Mouse (Mus musculus) cerebellum, postnatal 4 days (tissue): ENCODE results near the gene Coro1a.
"Not testable (repeated sequence)": the region's sequence is repeated elsewhere in the genome, so short reads cannot be mapped to it uniquely, and the experiment has no call there.

ENCODE experiments used
- DNase-seq, 2 experiments: peaks; one replicate each; pipeline ENCODE4 v3.0.0; 2022; ENCODE audit warnings: low spot score in 2 of 2, mixed read lengths in 1 of 2

Gene Coro1a

DNA sequence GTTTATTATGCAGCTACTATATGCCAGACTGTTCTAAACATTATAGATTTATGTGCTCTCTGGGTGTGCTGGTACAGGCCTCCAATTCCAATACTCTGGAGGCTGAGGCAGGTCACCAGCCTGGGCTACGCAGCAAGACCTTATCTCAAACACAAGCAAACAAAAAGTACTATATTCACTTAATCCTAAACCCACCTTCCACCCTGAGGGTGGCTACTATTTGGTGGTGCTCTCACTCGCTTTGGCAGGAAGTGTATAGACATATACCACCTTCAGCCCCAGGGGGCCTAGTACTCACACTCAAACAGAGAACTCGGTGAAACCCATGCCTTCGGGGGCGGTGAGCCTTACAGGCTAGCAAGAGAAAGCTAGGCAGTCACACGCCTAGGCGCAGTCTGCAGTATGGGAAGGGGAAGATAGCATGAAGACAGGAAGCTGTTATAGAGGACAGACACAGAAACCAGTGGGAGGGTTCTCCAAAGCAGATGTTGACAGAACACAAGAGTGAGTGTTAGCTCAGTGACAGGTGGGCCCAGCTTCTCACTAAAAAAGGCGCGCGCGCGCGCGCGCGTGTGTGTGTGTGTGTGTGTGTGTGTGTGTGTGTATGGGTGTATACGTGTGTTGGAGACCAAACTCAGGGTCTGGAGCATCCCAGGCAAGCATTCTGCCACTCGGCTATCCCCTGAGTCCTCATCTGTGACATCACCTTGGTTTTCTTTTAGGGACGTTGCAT lies at the start of gene Coro1a:
Coro1a (minus strand) TSS at position 346 of the 733 bp plus-strand sequence.
- DNase-seq: no peak

DNA sequence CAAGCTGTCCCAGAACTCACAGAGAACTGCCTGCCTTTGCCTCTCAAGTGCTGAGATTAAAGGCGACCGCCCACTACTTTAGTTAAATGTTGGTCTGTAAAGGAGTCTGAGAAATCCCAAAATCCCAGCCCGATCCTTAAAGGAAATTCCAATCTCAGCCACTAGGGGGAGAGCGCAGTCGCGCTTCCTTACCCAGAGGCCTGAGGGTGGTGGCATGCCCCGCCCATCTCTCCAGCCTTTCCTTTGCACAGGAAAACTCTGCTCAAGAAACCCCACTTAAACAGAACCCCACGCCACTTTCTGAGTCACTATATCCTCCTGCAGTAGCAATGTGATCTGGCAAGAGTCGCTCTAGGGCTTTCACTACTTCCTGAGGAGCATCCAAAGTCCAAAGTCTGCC lies 47.3 kb upstream of the Coro1a start:
- peak; percentile 44 to 78 for DNase-seq

DNA sequence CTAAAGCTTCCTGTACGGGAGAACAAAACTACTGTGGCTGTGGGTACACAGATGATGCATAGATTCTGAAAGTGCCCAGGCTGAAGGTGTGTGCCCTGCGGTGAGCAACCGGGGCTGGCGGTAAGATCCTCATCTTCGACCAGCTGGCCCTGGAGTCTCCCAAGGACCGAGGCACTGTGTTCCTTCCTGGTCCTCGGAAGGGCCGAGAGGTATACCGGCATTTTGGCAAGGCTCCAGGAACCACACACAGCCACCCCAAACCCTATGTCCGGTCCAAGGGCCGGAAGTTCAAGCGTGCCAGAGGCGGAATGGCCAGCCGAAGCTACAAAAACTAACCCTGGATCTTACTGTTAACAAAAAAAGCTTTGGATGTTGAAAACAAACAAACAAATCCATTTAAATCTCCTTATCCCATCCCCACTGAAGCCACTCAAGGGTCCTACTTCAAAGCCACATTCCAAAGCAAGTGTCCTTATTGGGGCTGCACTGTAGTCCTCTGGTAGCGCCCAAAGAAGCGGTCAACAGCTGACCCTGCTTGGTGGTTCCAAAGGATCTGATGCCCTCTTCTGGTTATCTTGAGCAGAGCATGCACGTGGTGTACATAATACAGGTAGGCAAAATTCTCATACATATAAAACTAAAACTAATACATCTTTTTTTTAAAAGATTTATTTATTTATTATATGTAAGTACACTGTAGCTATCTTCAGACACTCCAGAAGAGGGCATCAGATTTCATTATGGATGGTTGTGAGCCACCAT lies 42.2 kb upstream of the Coro1a start:
- DNase-seq: no peak

DNA sequence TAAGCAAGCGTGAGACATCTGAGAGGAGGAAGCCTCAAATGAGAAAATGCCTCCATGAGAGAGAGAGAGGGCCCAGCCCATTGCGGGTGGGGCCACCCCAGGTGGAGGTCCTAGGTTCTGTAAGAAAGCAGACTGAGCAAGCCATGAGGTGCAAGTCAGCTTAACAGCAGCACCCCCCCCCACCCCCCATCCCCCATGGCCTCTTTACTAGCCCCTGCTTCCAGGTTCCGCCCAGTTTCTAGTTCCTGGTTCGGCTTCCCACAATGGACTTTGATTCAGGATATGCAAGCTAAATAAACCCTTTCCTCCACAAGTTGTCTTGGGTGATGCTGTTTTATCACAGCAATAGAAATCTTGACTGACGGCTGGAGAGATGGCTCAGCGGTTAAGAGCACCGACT lies 41.2 kb upstream of the Coro1a start:
- DNase-seq: no peak

DNA sequence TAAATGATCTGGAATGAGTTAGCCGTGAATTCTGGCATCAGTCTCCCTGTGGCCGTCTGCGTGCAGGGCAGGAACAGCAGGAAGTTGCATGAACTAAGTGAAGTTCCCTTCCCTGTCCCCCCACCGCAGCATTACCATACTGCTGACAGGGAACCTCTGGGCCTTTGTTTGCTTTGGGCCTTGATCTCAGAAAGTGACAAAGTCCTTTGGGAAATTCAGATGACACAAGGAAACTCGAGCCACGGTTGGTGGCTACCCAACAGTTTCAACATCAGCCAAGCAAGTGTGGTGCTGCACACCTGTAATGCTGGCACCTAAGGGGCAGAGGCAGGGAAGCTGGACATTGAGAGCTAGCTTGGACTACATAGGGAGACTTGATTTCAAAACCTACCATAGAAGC lies 39.2 kb upstream of the Coro1a start:
- DNase-seq: no peak

DNA sequence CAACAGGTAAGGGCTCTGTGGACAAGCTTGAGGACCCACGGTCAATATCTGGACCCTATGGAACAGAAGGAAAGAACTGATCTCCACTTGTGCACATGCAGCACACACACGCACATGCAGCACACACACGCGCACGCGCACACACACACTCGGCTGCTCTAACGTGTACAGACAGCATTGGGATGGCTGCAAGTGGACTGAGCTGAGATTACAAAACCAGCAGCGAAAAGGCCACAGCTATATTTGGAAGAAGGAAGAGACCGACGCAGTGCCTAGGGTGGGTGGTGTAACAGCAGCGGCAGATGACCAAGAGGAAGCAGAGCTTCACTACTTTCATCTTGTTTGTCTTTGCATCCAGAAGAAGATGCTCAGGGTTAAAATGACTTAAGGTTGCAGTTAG lies 38.5 kb upstream of the Coro1a start:
- no peak for DNase-seq

DNA sequence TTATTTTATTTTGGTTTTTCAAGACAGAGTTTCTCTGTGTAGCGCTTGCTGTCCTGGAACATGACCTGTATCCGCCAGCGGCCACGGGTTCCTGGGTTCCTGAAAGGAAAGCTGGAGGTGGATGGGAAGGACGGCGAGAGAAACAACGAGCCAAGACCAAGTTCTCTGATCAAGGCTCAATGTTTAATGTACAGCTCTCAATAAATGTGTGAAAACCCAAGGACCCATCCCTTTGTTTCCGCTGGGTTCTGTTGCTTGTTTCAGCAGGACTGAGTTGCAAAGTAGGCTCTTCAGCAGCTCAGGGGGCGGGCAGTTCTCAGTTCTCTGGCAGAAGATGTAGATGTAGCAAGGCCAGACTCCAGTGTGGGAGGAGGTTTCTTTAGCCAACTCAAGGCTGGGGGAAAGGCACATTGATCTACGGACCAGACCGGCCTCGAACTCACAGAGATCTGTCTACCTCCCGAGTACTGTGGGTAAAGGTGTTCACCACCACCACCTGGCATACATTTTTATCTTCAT lies 34.4 kb upstream of the Coro1a start:
- no peak for DNase-seq

DNA sequence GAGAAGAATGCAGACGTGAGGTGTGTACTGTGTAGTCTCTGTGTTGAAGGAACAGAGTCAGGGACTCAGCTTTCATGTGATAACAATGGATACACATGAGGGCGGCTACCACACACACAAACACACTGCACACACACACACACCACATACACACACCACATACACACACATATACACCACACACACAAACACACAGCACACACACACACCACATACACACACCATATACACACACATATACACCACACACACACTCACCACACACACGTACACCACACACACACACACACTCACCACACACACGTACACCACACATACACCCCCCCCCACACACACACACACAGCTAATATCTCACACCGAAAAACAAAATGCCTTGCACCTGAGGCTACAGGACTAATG lies 33.9 kb upstream of the Coro1a start:
- DNase-seq: no peak

DNA sequence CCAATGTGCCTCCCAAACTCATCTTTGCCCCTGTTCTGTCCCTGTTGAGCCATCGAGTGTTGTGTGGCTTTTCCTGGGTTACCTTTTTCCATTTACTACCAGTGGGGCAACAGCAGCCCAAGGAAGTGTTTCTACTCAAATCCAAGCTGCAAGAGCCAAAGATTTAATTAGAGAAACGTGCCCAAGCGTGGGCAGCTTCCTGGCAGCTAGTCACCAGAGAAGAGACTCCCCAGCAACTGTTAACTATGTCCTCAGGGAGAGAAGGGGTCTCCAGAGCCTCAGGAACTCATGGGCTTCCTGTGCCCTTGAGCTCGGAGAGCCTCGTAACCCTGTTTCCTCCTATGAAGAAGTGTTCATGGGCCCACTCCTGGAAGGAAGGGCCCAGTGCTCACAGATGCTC lies 33.4 kb upstream of the Coro1a start:
- no peak for DNase-seq

DNA sequence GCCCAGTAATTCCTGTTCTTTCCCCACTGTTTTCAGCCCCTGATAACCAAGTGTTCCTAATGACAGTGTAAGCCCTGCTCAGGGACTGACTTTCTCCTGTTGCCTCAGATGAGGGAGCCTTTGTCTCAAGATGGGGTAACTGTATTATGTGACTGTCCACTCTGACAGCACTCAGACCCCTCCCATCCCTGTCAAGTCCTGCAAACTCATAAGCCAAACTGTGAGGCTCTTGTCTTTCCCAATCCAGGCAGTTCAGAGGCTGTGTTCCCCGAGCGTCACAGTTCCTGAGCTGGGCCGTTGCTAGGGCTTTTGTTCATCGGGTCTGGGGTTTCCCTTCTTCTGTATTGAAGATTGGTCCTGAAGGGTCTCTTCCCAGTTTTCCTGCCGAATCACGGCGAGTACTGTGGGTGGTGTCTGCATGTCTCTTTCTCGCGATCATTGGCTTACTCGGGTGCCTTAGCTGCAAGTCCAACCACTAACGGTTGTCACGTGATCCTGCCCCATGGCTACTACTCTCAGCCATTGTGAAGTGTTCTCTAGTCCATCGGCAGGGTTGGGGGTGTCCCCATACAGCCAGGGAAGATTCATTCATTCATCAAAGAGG lies 32.6 kb upstream of the Coro1a start:
- no peak for DNase-seq

DNA sequence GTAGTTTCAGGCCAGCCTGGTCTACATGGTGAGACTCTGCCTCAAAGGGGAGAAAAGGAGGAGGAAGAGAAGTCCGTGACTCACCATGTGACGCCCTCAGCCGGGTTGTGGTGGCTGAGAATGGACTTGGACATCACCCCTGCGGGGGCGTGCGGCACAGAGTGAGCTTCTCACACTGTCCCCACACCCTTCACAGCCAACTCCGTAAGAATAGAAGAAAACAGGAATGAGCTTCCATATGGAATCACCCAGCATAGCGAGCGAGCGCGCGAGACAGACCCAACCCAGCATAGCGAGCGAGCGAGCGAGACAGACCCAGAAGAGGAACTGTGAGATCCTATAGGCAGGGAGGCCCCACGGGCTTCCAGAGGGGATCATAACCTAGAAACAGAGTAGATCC lies 32.0 kb upstream of the Coro1a start:
- DNase-seq: no peak

DNA sequence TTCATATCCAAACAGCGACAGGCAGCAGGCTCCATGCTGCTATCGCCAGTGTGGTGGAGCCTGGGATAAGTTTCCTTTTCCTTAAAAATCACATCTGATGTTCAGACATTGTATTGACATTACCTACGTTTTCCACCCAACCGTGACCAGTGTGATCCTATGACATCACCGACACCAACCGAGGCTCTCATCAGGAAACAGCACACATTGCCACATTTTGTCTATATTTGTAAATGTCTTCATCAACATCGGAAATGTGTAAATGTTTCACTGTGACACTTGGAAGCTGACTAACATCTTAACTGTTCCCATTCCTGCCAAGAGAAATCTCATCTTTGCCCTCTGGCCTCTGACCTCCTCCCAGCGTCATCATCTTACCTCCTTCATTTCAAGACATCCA lies 28.5 kb upstream of the Coro1a start:
- DNase-seq: no peak

DNA sequence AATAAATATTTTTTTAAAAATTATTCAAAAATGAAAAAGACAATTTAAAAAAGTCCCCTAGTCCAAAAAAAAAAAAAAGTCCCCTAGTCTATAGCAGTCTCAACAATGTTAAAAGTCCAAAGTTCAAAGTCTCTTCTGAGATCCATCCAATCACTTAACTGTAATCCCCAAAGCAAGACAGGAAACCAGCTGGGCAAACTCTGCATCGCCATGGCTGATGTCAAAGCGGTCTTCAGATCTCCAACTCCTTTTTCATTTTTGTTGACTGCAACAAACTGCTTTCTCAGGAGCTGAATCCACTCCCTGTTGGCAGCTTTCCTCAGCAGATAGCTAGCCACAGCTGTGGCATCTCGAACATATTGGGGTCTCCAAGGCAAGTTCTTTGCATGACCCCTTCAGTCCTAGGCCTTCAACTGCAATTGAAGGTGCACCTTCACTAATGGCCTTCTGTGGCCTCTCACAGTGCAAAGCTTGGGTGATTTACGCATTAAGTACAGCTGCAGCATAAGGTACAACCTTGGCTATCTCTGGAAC lies 22.7 kb upstream of the Coro1a start:
- DNase-seq: not testable (repeated sequence)

DNA sequence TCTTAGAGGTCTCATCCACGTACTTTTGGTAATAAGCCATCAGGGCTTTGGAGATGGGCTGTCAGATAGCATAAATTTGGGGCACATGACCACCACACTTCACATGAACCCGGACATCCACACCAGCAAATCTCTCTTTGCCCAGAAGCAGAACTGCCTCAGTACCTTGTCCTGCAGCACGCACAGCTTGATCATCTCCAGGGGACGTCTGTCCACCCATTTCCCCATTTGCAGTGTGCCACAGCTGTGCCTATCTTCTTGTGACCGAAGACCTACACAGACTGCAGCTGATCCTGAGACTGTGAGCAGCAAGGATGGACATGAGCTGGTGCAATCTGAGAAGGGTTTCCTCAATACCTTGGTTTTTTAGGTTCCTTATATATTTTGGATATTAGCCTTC lies 18.1 kb upstream of the Coro1a start:
- DNase-seq: no peak

DNA sequence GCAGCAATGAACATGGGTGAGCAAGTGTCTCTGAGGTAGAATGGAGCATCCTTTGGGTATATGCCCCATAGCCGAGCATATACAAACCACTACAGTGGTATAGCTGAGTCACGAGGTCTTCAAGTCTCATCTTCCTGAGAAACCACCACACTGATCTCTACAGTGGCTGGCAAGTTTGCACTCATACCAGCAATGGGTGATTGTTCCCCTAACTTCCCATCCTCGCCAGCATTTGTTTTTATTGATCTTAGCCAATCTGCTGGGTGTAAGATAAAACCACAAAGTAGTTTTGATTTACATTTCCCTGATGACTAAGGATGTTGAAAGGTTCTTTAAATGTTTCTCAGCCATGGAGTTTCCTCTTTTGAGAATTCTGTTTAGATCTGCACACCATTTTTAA lies 17.5 kb upstream of the Coro1a start:
- no peak for DNase-seq

DNA sequence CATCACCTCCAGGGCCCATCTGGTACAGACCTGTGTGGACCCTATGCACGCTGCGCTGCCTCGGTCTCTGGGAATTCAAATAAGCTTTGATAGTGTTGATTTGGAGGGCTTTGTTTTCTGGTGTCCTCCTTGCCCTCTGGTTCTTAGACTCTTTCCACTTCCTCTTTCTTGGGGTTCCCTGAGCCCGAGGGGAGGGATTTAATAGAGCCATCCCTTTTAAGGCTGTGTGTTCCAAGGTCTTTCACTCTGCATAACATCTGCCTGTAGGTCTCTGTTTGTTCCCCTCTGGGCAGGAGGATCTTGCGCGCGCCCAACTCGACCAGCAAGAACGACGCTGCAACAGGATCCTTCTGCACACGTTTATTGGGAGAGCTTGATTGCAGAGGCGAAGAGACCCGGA lies 14.0 kb upstream of the Coro1a start:
- DNase-seq: no peak

DNA sequence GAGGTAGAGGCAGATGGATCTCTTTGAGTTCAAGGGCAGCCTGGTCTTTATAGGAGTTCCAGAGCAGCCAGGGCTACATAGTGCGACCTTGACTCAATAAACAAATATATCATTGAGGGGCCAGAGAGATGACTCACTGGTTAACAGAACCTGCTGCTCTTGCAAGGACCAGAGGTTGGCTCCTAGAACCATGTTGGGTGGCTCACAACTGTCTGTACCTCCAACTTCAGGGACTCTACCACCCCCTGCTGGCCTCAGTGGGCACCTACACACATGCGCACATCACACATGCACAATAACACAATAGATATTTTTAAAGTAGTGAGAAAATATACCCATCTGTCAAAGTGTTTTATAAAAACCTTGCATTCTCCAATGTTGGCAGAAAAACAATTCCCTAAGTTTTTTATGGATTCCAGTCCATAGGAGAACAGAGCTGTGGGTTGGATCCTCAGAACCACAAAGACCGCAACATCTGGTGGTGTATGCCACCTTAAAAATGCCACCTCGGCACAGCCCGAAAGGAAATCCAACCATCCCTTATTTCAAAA lies 11.3 kb upstream of the Coro1a start:
- no peak for DNase-seq

DNA sequence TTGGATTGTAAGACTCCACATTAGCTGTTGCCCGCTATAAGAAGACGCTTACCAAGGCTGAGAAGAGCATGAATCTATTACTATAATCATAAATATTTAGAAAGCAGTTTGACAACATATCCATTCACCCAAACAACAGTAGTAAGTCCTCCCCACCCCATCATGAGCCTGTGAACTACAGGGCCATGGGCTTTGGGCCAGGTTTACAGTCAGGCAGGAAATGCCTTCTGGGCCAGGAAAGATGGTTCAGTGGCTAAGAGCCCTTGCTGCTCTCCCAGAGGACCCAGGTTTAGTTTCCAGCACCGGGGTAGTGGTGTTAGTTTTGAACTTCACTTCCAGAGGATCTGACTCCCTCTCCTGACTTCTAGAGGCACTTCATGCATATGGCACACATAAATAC lies 10.0 kb upstream of the Coro1a start:
- no peak for DNase-seq

DNA sequence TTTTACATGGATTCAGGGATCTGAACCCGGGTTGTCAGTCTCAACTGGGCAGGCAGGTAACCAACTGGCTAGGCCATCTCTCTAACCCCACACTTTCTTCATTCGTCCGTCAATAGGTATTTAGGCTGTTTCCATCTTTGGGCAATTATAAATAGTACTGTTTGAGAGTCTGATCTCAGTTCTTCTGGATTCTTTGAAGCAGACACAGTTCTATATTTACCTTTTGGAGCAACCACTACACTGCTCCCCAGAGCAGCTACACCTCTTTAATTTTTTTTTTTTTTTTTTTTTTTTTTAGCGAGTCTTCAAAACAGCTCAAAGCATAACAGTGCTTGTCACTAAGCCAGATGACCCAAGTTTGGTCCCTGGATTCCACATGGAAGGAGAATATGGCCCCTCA lies 8.1 kb upstream of the Coro1a start:
- no peak for DNase-seq

DNA sequence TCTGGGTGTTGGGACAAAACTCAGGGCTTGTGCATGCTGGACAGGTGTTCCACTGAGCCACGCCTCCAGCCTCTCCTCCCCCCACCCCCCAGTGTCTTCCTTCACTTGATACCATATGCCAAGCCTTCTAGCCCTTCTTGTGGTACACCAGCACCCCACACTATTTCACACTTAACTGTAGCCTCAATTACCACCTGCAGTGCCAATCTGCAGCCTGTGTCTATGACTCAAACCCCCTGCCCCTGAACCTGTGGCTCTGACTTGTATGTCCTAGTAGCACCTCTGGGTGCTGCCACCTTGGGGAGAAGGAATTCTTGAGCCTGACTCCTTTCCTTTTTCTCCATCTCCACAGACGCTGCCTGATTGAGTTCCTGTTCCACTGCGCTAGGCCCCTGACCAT lies 4.3 kb upstream of the Coro1a start:
- no peak for DNase-seq

DNA sequence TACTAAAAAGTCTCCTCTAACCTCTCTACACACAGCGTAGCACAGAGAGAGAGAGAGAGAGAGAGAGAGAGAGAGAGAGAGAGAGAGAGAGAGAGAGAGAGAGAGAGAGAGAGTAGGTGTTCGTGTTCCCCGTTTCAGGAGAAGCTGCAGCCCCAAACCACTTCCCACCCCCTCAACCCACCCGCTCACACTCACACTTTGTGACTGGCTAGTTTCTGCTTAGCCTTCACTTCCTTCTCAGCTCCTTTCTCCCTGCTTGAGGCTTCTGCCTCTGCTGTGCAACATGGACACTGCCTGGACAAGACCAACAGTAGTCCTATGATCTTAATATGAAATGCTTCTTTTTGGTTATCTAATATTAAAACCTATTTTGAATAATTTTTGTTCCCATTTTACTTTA lies 2.7 kb upstream of the Coro1a start:
- no peak for DNase-seq
